Mouse (Mus musculus) cortical plate, adult 2 months (tissue): ENCODE data around the gene C1ql3. TPM values are rescaled to one million over a fixed set of nuclear protein-coding genes. Genes with fewer than 3 reads are reported as not detected.

ENCODE experiments used
- H3K27ac ChIP-seq: fragments of 200-500 bp; 2 replicates; pipeline ENCODE4 v1.5.1; 2012; ENCODE audit warnings: low read length, control low read depth, inconsistent platforms; ENCODE audit not compliant: insufficient read depth
- H3K4me1 ChIP-seq: fragments of 200-500 bp; 2 replicates; pipeline ENCODE4 v1.6.1; 2011; ENCODE audit warnings: low read length; ENCODE audit not compliant: control insufficient read depth, insufficient read depth
- H3K4me3 ChIP-seq: fragments of 200-500 bp; 2 replicates; pipeline ENCODE4 v1.5.1; 2011; ENCODE audit warnings: mild to moderate bottlenecking, low read length, control low read depth; ENCODE audit not compliant: insufficient read depth
- CTCF ChIP-seq: fragments of 200-500 bp; IDR thresholded peaks from 2 replicates; pipeline ENCODE4 v1.5.1; 2011; ENCODE audit warnings: mild to moderate bottlenecking, control low read depth, low read length; ENCODE audit not compliant: insufficient read depth; ENCODE audit errors: extremely low read depth
- POLR2A ChIP-seq: fragments of 200-500 bp; IDR thresholded peaks from 2 replicates; pipeline ENCODE4 v1.6.1; 2011; ENCODE audit warnings: mild to moderate bottlenecking, low read length, control low read depth; ENCODE audit not compliant: insufficient read depth; ENCODE audit errors: extremely low read depth
- polyA plus RNA-seq: library from polyadenylated mRNA; depleted of rRNA; stranded (reverse); fragments of >200 nt; gene quantifications from 2 replicates; pipeline ENCODE4 v1.2.3, GENCODE M21; 2012; rRNA removed

The C1ql3 gene
- polyA plus RNA-seq, 1 experiment: 38.3 TPM

GRCm38 (mm10) chr2:12970049-12970724 is 41.4 kb downstream of the C1ql3 start:
- no peak overlapping the region for H3K27ac ChIP-seq
- no peaks in the 10 kb centered on the region for H3K4me1 ChIP-seq
- no peak overlapping the region for H3K4me3 ChIP-seq
- TF ChIP-seq CTCF (no peak), POLR2A (no peak)

- H3K4me1 ChIP-seq: no peaks in the 10 kb centered on the region
- H3K4me3 ChIP-seq: no peak overlapping the region
- no peak overlapping the region for H3K27ac ChIP-seq
- TF ChIP-seq POLR2A: no peak
- no peak for TF ChIP-seq CTCF
Observed at GRCm38 (mm10) chr2:12956703-12957424, 54.7 kb downstream of the C1ql3 start.

Other genes with a start within 250 kb of the C1ql3 start
- 2.9 and 3.4 TPM in 2 replicates for gene Pter, start 87.8 kb downstream of the C1ql3 start, polyA plus RNA-seq